Mouse (Mus musculus): ENCODE measurements around the gene Tbc1d8. TPM values are rescaled to one million over a fixed set of nuclear protein-coding genes. Genes with fewer than 3 reads are reported as not detected.

The Tbc1d8 gene
- polyA plus RNA-seq, 1 experiment from 2014 or later, result 10.0 TPM

DNA sequence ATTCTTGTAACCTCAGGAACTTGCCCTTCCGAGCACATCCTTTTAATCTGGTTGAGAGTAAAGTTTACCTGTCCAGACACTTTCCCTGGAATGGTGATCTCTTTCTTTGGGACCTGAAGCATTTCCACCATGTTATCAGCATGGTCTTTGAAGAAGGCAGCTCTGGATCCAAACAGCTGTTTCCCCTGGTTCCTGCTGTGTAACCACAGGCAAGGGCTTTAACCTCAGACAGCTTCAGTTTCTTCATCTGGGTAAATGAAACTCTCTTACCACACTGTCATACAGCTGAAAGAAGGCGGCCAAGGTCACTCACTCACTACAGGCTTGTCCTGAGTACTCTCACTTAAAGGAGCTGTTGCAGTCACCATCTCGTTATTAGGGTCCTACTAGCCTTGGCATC, 8.8 kb upstream of the Tbc1d8 start:
- ATAC-seq (ENCODE audit: low FRiP score) (no peak), DNase-seq (ENCODE audit: low spot score) (no peak)
- H3K36me3 ChIP-seq (replicated peaks; ENCODE audit: control insufficient read depth, insufficient read depth), result no peaks in the 10 kb centered on the region
- no peak overlapping the region for H3K4me2 ChIP-seq (replicated peaks)
- H3K27me3 ChIP-seq (ENCODE audit: control insufficient read depth, insufficient read depth, low read length), result no peaks in the 10 kb centered on the region
- H3K9ac ChIP-seq, result no peak overlapping the region
- no peaks in the 10 kb centered on the region for H3K9me3 ChIP-seq (ENCODE audit: control insufficient read depth, low read length)
- H3K4me1 ChIP-seq (replicated peaks; ENCODE audit: control insufficient read depth, insufficient read depth, low read length), result peaks cover 1% of the 10 kb centered on the region; the same call in 1 of the 2 replicates
- no peak overlapping the region for H3K4me3 ChIP-seq (replicated peaks; ENCODE audit: low read length)
- 72% methylated on average over 3 of the region's 3 CpGs for WGBS
- H3K27ac ChIP-seq, result no peak overlapping the region

DNA sequence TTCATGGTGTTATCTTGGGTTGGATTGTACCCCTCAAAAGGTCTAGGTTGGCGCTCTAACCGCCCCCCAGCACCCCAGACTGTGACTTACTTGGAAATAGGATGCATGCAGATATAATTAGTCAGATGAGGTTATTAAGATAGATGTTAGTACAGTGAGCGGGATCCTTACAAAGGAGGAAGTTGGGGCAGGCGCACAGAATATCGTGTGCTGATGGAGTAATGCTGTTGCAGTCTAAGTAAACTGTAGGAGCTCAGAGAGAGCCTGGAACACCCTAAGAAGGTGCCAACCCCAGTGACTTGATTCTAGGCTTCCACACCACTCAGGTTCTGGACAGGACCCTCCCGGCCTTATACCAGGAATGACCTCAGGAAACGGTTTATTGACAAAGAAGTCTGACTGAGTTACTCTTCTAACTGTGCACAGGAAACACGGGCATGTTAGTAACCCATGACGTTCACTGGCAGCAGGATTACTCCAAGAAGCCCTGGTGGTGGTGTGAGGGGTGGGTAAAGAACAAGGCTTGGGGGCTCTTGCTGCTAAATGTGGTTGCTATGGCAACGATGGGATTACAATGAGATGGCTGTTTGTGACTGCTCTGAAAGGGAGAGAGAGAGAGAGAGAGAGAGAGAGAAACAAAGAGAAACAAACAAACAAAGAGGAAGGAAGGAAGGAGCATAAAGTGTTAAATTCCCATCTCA, 3.7 kb upstream of the Tbc1d8 start:
- H3K4me3 ChIP-seq (replicated peaks; ENCODE audit: low read length), result no peak overlapping the region
- no peak overlapping the region for H3K27ac ChIP-seq
- DNase-seq (ENCODE audit: low spot score) (peak; percentile 47), ATAC-seq (ENCODE audit: low FRiP score) (no peak)
- no peaks in the 10 kb centered on the region for H3K36me3 ChIP-seq (replicated peaks; ENCODE audit: control insufficient read depth, insufficient read depth)
- peaks cover 17% of the 10 kb centered on the region for H3K4me1 ChIP-seq (replicated peaks; ENCODE audit: control insufficient read depth, insufficient read depth, low read length)
- no peaks in the 10 kb centered on the region for H3K9me3 ChIP-seq (ENCODE audit: control insufficient read depth, low read length)
- H3K9ac ChIP-seq, result no peak overlapping the region
- WGBS, result 48% methylated on average over 10 of the region's 10 CpGs
- no peak overlapping the region for H3K4me2 ChIP-seq (replicated peaks)
- H3K27me3 ChIP-seq (ENCODE audit: control insufficient read depth, insufficient read depth, low read length), result no peaks in the 10 kb centered on the region

DNA sequence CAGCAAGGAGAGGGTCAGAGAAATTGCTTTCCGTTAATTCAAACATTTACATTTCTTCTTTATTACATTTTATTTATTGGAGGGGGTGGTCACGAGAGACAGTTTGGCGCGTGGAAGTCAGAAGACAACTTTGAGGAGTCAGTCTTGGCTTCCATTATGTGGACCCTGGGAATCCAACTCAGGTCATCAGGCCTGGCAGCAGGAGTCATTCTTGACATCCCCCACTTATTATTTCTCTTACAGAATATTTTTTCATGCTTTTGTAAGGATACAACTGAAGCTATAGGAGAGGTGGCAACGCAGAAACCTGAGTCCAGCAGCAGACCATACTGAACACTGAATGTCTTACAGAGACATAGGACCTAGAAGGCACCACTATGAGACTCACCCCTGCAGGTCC, 699 bp upstream of the Tbc1d8 start:
- WGBS, result 70% methylated on average over 5 of the region's 5 CpGs
- H3K9ac ChIP-seq, result peak overlapping the region; percentile 81; the same call in 1 of the 2 replicates

GRCm38 (mm10) chr1:39478896-39479200, 293 bp upstream of the Tbc1d8 start:
- WGBS, result 4% methylated on average over 10 of the region's 10 CpGs

More for the DNA sequence above, 699 bp upstream of the Tbc1d8 start:
- H3K9me3 ChIP-seq (ENCODE audit: control insufficient read depth, low read length), result no peaks in the 10 kb centered on the region
- no peaks in the 10 kb centered on the region for H3K36me3 ChIP-seq (replicated peaks; ENCODE audit: control insufficient read depth, insufficient read depth)
- no peak overlapping the region for H3K27ac ChIP-seq
- H3K4me3 ChIP-seq (replicated peaks; ENCODE audit: low read length), result peak overlapping the region; percentile 81; the same call in 1 of the 2 replicates
- peaks cover 18% of the 10 kb centered on the region for H3K4me1 ChIP-seq (replicated peaks; ENCODE audit: control insufficient read depth, insufficient read depth, low read length)
- DNase-seq (ENCODE audit: low spot score) (no peak), ATAC-seq (ENCODE audit: low FRiP score) (no peak)
- peak overlapping the region; percentile 98 for H3K4me2 ChIP-seq (replicated peaks)
- no peaks in the 10 kb centered on the region for H3K27me3 ChIP-seq (ENCODE audit: control insufficient read depth, insufficient read depth, low read length)

GRCm38 (mm10) chr1:39477064-39477463, 1.5 kb downstream of the Tbc1d8 start:
- Histone ChIP-seq H3K4me1 (replicated peaks; ENCODE audit: control insufficient read depth, insufficient read depth, low read length) (peaks cover 13% of the 10 kb centered on the region), H3K9ac (peak overlapping the region; percentile 81; the same call in 1 of the 2 replicates), H3K4me3 (replicated peaks; ENCODE audit: low read length) (peak overlapping the region; percentile 81; the same call in 1 of the 2 replicates), H3K36me3 (replicated peaks; ENCODE audit: control insufficient read depth, insufficient read depth) (no peaks in the 10 kb centered on the region), H3K9me3 (ENCODE audit: control insufficient read depth, low read length) (no peaks in the 10 kb centered on the region), H3K4me2 (replicated peaks) (peak overlapping the region; percentile 98), H3K27ac (no peak overlapping the region), H3K27me3 (ENCODE audit: control insufficient read depth, insufficient read depth, low read length) (no peaks in the 10 kb centered on the region)
- ATAC-seq (ENCODE audit: low FRiP score) (no peak), DNase-seq (ENCODE audit: low spot score) (no peak)
- 81% methylated on average over 5 of the region's 5 CpGs for WGBS

More at GRCm38 (mm10) chr1:39478896-39479200, 293 bp upstream of the Tbc1d8 start:
- Histone ChIP-seq H3K4me2 (replicated peaks) (peak overlapping the region; percentile 98), H3K27me3 (ENCODE audit: control insufficient read depth, insufficient read depth, low read length) (no peaks in the 10 kb centered on the region), H3K9ac (peak overlapping the region; percentile 81), H3K36me3 (replicated peaks; ENCODE audit: control insufficient read depth, insufficient read depth) (no peaks in the 10 kb centered on the region), H3K4me3 (replicated peaks; ENCODE audit: low read length) (peak overlapping the region; percentile 81), H3K9me3 (ENCODE audit: control insufficient read depth, low read length) (no peaks in the 10 kb centered on the region), H3K27ac (peak overlapping the region; percentile 80; the same call in 1 of the 2 replicates), H3K4me1 (replicated peaks; ENCODE audit: control insufficient read depth, insufficient read depth, low read length) (peaks cover 18% of the 10 kb centered on the region)
- ATAC-seq (ENCODE audit: low FRiP score) (no peak), DNase-seq (ENCODE audit: low spot score) (no peak)

GRCm38 (mm10) chr1:39476341-39476740, 2.2 kb downstream of the Tbc1d8 start:
- no peak for DNase-seq (ENCODE audit: low spot score)

GRCm38 (mm10) chr1:39474516-39474915, 4.0 kb downstream of the Tbc1d8 start:
- Histone ChIP-seq H3K4me2 (replicated peaks) (no peak overlapping the region), H3K9ac (no peak overlapping the region), H3K27ac (no peak overlapping the region), H3K9me3 (ENCODE audit: control insufficient read depth, low read length) (no peaks in the 10 kb centered on the region), H3K36me3 (replicated peaks; ENCODE audit: control insufficient read depth, insufficient read depth) (no peaks in the 10 kb centered on the region), H3K4me3 (replicated peaks; ENCODE audit: low read length) (no peak overlapping the region), H3K27me3 (ENCODE audit: control insufficient read depth, insufficient read depth, low read length) (no peaks in the 10 kb centered on the region), H3K4me1 (replicated peaks; ENCODE audit: control insufficient read depth, insufficient read depth, low read length) (peaks cover 12% of the 10 kb centered on the region; the same call in 1 of the 2 replicates)
- no peak for ATAC-seq (ENCODE audit: low FRiP score)
- 82% methylated on average over 9 of the region's 9 CpGs for WGBS
- no peak for DNase-seq (ENCODE audit: low spot score)

More at GRCm38 (mm10) chr1:39476341-39476740, 2.2 kb downstream of the Tbc1d8 start:
- no peak for ATAC-seq (ENCODE audit: low FRiP score)
- whole genome bisulfite sequencing, result 73% methylated on average over 1 of the region's 1 CpGs
- Histone ChIP-seq H3K36me3 (replicated peaks; ENCODE audit: control insufficient read depth, insufficient read depth) (no peaks in the 10 kb centered on the region), H3K4me2 (replicated peaks) (peak overlapping the region; percentile 98; the same call in 1 of the 2 replicates), H3K27ac (no peak overlapping the region), H3K4me1 (replicated peaks; ENCODE audit: control insufficient read depth, insufficient read depth, low read length) (peaks cover 12% of the 10 kb centered on the region; the same call in 1 of the 2 replicates), H3K9ac (no peak overlapping the region), H3K9me3 (ENCODE audit: control insufficient read depth, low read length) (no peaks in the 10 kb centered on the region), H3K27me3 (ENCODE audit: control insufficient read depth, insufficient read depth, low read length) (no peaks in the 10 kb centered on the region), H3K4me3 (replicated peaks; ENCODE audit: low read length) (no peak overlapping the region)

GRCm38 (mm10) chr1:39471298-39471902, 7.2 kb downstream of the Tbc1d8 start:
- DNase-seq (ENCODE audit: low spot score) (no peak), ATAC-seq (ENCODE audit: low FRiP score) (no peak)
- no peaks in the 10 kb centered on the region for H3K27me3 ChIP-seq (ENCODE audit: control insufficient read depth, insufficient read depth, low read length)
- no peak overlapping the region for H3K9ac ChIP-seq
- no peaks in the 10 kb centered on the region for H3K9me3 ChIP-seq (ENCODE audit: control insufficient read depth, low read length)
- H3K27ac ChIP-seq, result no peak overlapping the region
- H3K4me3 ChIP-seq (replicated peaks; ENCODE audit: low read length), result no peak overlapping the region
- H3K4me1 ChIP-seq (replicated peaks; ENCODE audit: control insufficient read depth, insufficient read depth, low read length), result no peaks in the 10 kb centered on the region
- 84% methylated on average over 9 of the region's 9 CpGs for WGBS
- no peak overlapping the region for H3K4me2 ChIP-seq (replicated peaks)
- H3K36me3 ChIP-seq (replicated peaks; ENCODE audit: control insufficient read depth, insufficient read depth), result no peaks in the 10 kb centered on the region

DNA sequence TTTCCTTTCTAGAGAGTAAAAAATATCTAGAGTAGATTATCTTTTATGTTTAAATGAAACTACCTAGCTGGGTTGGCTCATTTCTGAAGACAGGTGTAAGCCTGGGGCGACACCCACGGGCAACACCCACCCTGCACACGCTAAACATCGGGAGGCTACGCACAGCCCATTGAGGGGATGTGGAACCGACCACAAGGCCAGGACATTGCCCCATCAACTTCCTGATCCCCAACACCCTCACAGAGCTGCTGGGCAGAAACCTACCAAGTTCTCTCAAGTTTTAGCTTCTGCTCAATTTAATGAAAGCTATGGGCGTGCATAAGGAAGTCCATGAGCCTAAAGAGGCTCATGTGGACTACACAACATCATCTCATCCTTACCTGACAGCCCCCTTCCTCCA, 9.6 kb downstream of the Tbc1d8 start:
- no peak for ATAC-seq (ENCODE audit: low FRiP score)
- no peak overlapping the region for H3K4me3 ChIP-seq (replicated peaks; ENCODE audit: low read length)
- H3K4me1 ChIP-seq (replicated peaks; ENCODE audit: control insufficient read depth, insufficient read depth, low read length), result no peaks in the 10 kb centered on the region

More for the DNA sequence above, 9.6 kb downstream of the Tbc1d8 start:
- no peak for DNase-seq (ENCODE audit: low spot score)
- H3K36me3 ChIP-seq (replicated peaks; ENCODE audit: control insufficient read depth, insufficient read depth), result no peaks in the 10 kb centered on the region
- H3K4me2 ChIP-seq (replicated peaks), result no peak overlapping the region
- H3K27ac ChIP-seq, result no peak overlapping the region
- H3K9me3 ChIP-seq (ENCODE audit: control insufficient read depth, low read length), result no peaks in the 10 kb centered on the region
- WGBS, result 91% methylated on average over 7 of the region's 7 CpGs
- H3K27me3 ChIP-seq (ENCODE audit: control insufficient read depth, insufficient read depth, low read length), result no peaks in the 10 kb centered on the region
- no peak overlapping the region for H3K9ac ChIP-seq

Data from hindbrain, embryonic 14.5 days (tissue).